Mouse (Mus musculus): ENCODE data around the gene Rab17.

GRCm38 (mm10) chr1:90952808-90953207 is 16.7 kb downstream of the Rab17 start, which contains the start of gene Prlh:
- TF ChIP-seq CTCF (IDR thresholded peaks at IDR 0.05; ENCODE audit: low read depth, low read length) (no peak), POLR2A (IDR thresholded peaks at IDR 0.05; ENCODE audit: borderline replicate concordance, low read depth, low read length) (no peak)
